Mouse (Mus musculus) frontal cortex, adult 2 months (tissue): ENCODE measurements around the gene Myrf. TPM values are rescaled to one million over a fixed set of nuclear protein-coding genes. Genes with fewer than 3 reads are reported as not detected.

Source experiments
- DNase-seq, 2 experiments: peaks; one replicate each; pipeline ENCODE4 v3.0.0; 2022; ENCODE audit warnings: low spot score in 1 of 2; ENCODE audit errors: extremely low spot score in 1 of 2
- polyA plus RNA-seq: library from polyadenylated mRNA; depleted of rRNA; stranded (reverse); fragments of >200 nt; gene quantifications from 2 replicates; pipeline ENCODE4 v1.2.3, GENCODE M21; 2012

Myrf gene
- polyA plus RNA-seq, 1 experiment, result 13.4 TPM

- DNase-seq, result no peak
Observed at GRCm38 (mm10) chr19:10213796-10214471, 26.6 kb downstream of the Myrf start.

- DNase-seq, result no peak
Observed at GRCm38 (mm10) chr19:10210885-10211284, 29.7 kb downstream of the Myrf start.

GRCm38 (mm10) chr19:10208851-10209250, 31.7 kb downstream of the Myrf start:
- DNase-seq, result no peak

GRCm38 (mm10) chr19:10205051-10205450, 35.5 kb downstream of the Myrf start:
- DNase-seq, result no peak

GRCm38 (mm10) chr19:10204616-10205001, 35.9 kb downstream of the Myrf start:
- peak; percentile 33 to 58 for DNase-seq

GRCm38 (mm10) chr19:10203848-10204615, 36.5 kb downstream of the Myrf start, which contains the start of the genes Tmem258 and Fen1:
TSS of gene Tmem258 (plus strand) at chr19:10204014.
TSS of gene Fen1 (minus strand) at chr19:10204169.
- DNase-seq, result peak; percentile 85 to 94

GRCm38 (mm10) chr19:10203146-10203847, 37.3 kb downstream of the Myrf start:
- no peak for DNase-seq

- peak; percentile 41 to 90 for DNase-seq
Observed at GRCm38 (mm10) chr19:10198723-10199122, 41.8 kb downstream of the Myrf start.

GRCm38 (mm10) chr19:10198286-10198685, 42.3 kb downstream of the Myrf start:
- no peak for DNase-seq

- DNase-seq, result no peak
Observed at GRCm38 (mm10) chr19:10197130-10197529, 43.4 kb downstream of the Myrf start.

- no peak for DNase-seq
Observed at GRCm38 (mm10) chr19:10195252-10195651, 45.3 kb downstream of the Myrf start.

GRCm38 (mm10) chr19:10194337-10194736, 46.2 kb downstream of the Myrf start:
- DNase-seq, result no peak

- DNase-seq, result no peak
Observed at GRCm38 (mm10) chr19:10191326-10191725, 49.2 kb downstream of the Myrf start.

- peak in 1 of 2 experiments; percentile 84 for DNase-seq
Observed at GRCm38 (mm10) chr19:10190796-10191195, 49.8 kb downstream of the Myrf start.

- DNase-seq, result no peak
Observed at GRCm38 (mm10) chr19:10189940-10190339, 50.6 kb downstream of the Myrf start.

- DNase-seq, result no peak
Observed at GRCm38 (mm10) chr19:10189022-10189421, 51.5 kb downstream of the Myrf start.

GRCm38 (mm10) chr19:10188281-10188811, 52.2 kb downstream of the Myrf start:
- DNase-seq, result peak; percentile 69 to 75

- DNase-seq, result no peak
Observed at GRCm38 (mm10) chr19:10186569-10186968, 54.0 kb downstream of the Myrf start.

GRCm38 (mm10) chr19:10185876-10186275, 54.7 kb downstream of the Myrf start:
- DNase-seq, result no peak

GRCm38 (mm10) chr19:10184096-10184495, 56.5 kb downstream of the Myrf start:
- DNase-seq, result peak in 1 of 2 experiments; percentile 35
